Mouse (Mus musculus) adrenal gland, adult 8-10 months (tissue): Measurements from ENCODE around the gene Prss56. TPM values are rescaled to one million over a fixed set of nuclear protein-coding genes. Genes with fewer than 3 reads are reported as not detected.

Experiments used
- DNase-seq: peaks from one replicate; pipeline ENCODE4 v3.0.0; 2022
- total RNA-seq, 4 experiments: library from RNA; stranded (reverse); gene quantifications; 2 replicates each; pipeline ENCODE4 v1.2.4; 2022

The Prss56 gene
- total RNA-seq, 4 experiments from 2014 or later, result not detected

- no peak for DNase-seq
Observed at GRCm38 (mm10) chr1:87186261-87187036, 3.3 kb downstream of the Prss56 start.

- no peak for DNase-seq
Observed at GRCm38 (mm10) chr1:87187037-87187355, 3.9 kb downstream of the Prss56 start.

GRCm38 (mm10) chr1:87190429-87190828 lies 7.3 kb downstream of the Prss56 start, which contains the start of gene Chrnd:
TSS of gene Chrnd (plus strand) at chr1:87190607.
- no peak for DNase-seq

- no peak for DNase-seq
Observed at GRCm38 (mm10) chr1:87197296-87197695, 14.2 kb downstream of the Prss56 start.

GRCm38 (mm10) chr1:87198119-87199065 lies 15.3 kb downstream of the Prss56 start:
- no peak for DNase-seq

DNA sequence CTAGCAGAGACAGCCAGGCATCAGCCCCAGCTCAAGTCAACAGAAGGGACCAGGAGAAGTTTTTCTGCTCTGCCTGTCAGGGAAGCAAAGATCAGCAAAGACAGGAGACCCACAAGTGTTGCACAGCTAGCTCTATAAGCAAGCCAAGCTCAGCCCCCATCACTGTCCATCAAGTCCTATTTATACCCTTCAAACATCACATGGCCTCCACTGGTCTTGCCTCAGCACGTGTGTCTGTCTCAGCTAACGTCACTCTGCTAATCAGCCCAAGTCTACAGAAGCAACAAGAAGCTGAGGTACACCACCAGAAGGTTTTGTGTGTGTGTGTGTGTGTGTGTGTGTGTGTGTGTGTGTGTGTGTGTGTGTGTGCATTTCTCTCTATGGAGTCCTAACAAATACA lies 17.7 kb downstream of the Prss56 start:
- DNase-seq, result no peak

GRCm38 (mm10) chr1:87201848-87202247 lies 18.7 kb downstream of the Prss56 start:
- no peak for DNase-seq

- no peak for DNase-seq
Observed at GRCm38 (mm10) chr1:87203779-87204178, 20.7 kb downstream of the Prss56 start.

DNA sequence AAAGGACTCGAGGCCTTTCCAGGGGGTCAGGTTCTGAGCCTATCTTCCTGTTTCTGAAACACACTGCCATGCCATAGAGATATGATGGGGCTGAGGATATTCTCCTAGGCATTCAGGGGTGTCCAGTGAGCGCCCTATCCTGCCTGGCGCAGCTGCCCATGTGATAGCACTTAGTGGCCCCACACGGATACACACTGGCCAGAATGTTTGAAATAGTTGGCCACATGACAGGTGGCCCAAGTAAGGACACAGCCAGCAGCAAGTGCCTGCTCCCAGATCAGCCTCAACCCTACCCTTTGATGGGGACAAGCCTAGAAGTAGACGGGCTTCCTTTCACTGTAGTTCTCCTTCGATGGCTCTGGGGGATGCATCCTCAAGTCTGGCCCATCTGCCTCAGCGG lies 21.4 kb downstream of the Prss56 start, which contains the start of gene Chrng:
TSS of gene Chrng (plus strand) at position 193 of the 400 bp plus-strand sequence.
- DNase-seq, result no peak

GRCm38 (mm10) chr1:87205038-87205437 lies 21.9 kb downstream of the Prss56 start:
- DNase-seq, result no peak

- DNase-seq, result no peak
Observed at GRCm38 (mm10) chr1:87205502-87205901, 22.4 kb downstream of the Prss56 start.

GRCm38 (mm10) chr1:87206339-87206738 lies 23.2 kb downstream of the Prss56 start:
- no peak for DNase-seq

- DNase-seq, result no peak
Observed at GRCm38 (mm10) chr1:87211431-87211830, 28.3 kb downstream of the Prss56 start.

DNA sequence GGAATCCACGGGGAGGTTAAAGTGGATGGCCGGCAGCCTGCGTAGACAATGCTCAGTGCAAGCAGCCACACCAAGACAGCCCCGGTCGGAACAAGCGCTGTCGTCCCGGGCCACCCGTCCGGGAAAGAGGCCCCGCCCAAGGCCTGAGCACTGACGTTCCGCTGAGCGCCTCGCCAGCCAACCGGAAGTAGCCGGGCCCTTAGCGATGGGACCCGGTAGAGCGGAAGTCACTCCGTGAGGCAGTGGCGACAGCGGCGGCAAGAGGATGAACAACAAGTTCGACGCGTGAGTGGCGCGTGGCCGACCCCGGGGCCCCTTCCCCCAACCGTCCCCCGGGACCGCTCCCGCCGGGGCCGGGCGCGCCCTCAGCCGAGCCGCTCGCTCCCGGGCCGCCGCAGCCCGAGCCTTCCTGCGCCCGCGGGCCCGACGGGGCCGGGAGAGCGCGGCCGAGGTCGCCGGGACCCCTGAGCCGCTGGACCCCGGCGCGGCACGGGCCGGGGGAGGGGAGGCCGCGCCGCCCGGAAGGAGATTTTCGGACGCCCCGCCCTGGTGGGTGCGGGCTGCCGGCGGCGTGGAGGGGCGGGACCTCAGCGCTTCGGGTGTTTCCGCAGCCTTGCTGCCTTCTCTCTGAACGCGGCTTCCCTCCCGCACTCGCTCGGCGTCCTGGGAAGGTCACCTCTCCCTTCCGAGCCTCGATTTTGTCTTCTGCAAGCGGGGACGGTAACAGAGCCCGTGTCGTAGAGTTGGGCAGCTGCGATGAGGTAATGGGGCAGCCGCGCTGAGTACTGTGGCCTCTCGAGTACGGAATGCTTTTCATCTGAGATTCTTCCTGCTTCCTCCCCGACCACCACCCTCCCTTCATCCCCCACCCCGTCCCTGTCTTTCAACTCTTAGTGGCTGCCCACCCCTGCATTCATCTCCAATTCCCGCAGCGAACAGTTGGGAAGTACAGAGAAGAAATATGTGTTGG lies 30.9 kb downstream of the Prss56 start, which contains the start of gene Eif4e2:
TSS of gene Eif4e2 (plus strand) at position 180 of the 970 bp plus-strand sequence.
- DNase-seq, result peak; percentile 90

DNA sequence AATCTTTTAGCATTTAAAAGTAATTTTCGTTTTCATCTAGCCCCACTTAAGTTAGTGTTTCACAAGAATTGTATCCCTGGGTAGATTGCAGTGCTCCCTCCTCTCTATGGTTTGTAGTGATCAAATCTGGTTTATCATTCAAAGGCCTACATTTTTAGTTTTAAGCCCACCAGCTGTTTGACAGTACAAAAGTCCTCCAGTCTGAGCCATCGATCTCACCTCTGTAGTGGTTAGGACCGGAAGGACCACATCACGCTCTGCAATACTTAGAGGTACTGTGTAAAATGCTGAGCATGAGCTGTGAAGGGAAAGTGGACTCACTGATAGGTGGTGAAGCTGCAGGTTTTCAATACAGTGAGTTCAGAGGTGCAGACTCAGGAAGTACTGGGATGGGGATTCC lies 31.6 kb downstream of the Prss56 start:
- DNase-seq, result no peak

DNA sequence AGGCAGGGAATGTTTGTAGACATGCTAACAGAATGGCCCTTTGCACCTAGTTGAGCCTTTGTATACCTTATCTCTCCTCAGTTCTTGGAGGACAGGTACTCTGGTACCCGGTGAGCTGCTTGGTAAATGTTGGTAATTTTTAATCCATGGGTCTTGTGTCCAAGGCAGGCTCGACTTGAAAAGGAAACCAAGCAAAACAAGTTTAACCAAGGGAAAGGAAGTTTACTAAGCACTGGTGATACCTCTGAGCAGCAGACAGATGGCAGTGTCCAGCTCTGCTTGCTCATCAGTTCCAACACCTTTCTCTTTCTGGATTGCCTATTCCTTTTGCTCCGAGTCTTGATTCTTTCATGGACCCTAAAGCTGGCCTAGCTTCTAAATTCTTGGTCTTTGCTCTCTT lies 34.8 kb downstream of the Prss56 start:
- no peak for DNase-seq

DNA sequence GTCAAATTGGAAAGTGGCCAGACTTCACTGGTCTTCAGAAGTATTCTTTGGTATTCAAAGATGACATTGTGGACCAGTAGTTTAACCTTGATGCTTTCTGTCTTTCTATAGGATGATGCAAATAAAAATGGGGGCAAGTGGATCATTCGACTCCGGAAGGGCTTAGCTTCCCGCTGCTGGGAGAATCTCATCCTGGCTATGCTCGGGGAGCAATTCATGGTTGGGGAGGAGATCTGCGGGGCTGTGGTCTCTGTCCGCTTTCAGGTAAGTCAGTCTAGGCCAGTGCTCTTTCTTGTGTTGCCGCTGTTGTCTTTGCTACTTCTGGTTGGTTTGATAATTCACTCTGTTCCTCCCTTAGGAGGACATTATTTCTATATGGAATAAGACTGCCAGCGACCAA lies 42.6 kb downstream of the Prss56 start:
- DNase-seq, result no peak

- DNase-seq, result no peak
Observed at GRCm38 (mm10) chr1:87226409-87227159, 43.5 kb downstream of the Prss56 start.

GRCm38 (mm10) chr1:87227160-87227550 lies 44.0 kb downstream of the Prss56 start:
- DNase-seq, result no peak

DNA sequence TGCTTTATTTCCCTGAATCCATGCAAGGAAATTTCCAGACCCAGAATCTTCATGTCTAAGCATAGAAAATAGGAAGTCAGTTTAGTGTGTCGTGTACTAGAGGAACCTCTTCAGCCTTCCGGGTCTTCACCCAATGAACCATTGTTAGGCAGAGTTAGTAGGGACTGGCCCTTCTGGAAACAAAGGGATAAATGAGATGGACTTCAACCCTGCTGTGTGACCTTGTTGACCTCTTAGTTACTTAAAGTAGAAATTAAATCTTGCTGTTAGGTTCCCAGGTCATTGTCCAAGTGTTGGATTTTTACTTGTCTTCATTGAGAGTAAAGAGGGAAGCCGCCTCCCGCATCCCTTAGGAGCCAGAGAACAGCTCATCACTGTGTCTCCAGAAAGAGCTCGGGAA lies 47.5 kb downstream of the Prss56 start:
- no peak for DNase-seq

GRCm38 (mm10) chr1:87232197-87232596 lies 49.1 kb downstream of the Prss56 start:
- DNase-seq, result no peak
